Mouse (Mus musculus): ENCODE measurements around the gene B4galt1. TPM values are rescaled to one million over a fixed set of nuclear protein-coding genes. Genes with fewer than 3 reads are reported as not detected.

Gene B4galt1
- polyA plus RNA-seq, 1 experiment from 2014 or later: 68.3 TPM

- Histone ChIP-seq H3K4me2 (ENCODE audit: low read depth, low read length) (no peak overlapping the region), H3K9me3 (ENCODE audit: control insufficient read depth, low read length) (no peaks in the 10 kb centered on the region), H3K4me3 (ENCODE audit: low read depth, low read length) (no peak overlapping the region), H3K9ac (ENCODE audit: low read depth, low read length) (no peak overlapping the region), H3K27me3 (replicated peaks; ENCODE audit: control insufficient read depth, insufficient read depth, low read length) (no peaks in the 10 kb centered on the region), H3K4me1 (ENCODE audit: control insufficient read depth, insufficient read depth, low read length) (no peaks in the 10 kb centered on the region), H3K36me3 (ENCODE audit: control insufficient read depth, insufficient read depth, low read length) (no peaks in the 10 kb centered on the region), H3K27ac (replicated peaks; ENCODE audit: low read depth, low read length) (no peak overlapping the region)
- DNase-seq (ENCODE audit: low spot score) (no peak), ATAC-seq (ENCODE audit: low read depth) (no peak)
- 98% methylated on average over 3 of the region's 3 CpGs for WGBS
Measured at GRCm38 (mm10) chr4:40863340-40863739, 9.5 kb upstream of the B4galt1 start.

DNA sequence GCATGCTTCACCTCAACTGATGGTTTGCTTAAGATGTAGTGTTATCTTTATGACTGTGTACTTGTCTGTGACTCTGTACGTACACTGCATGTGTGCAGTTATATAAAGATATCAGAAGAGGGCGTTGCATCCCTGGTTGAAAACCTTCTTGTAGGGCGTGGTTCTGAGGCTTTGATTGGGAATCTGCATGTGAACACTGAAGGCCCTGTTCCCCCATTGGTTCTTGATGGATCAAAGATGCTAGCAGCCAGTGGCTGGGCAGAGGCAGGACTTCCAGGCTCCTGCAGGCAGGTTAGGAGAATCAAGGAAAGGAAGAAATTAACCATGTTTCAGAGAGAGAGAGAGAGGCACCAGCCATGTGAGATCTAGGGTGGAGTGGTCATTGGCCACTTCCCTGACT lies 7.3 kb upstream of the B4galt1 start:
- DNase-seq (ENCODE audit: low spot score): no peak
- Histone ChIP-seq H3K36me3 (ENCODE audit: control insufficient read depth, insufficient read depth, low read length) (no peaks in the 10 kb centered on the region), H3K4me2 (ENCODE audit: low read depth, low read length) (no peak overlapping the region), H3K4me3 (ENCODE audit: low read depth, low read length) (no peak overlapping the region), H3K9ac (ENCODE audit: low read depth, low read length) (no peak overlapping the region), H3K27me3 (replicated peaks; ENCODE audit: control insufficient read depth, insufficient read depth, low read length) (no peaks in the 10 kb centered on the region), H3K4me1 (ENCODE audit: control insufficient read depth, insufficient read depth, low read length) (no peaks in the 10 kb centered on the region), H3K27ac (replicated peaks; ENCODE audit: low read depth, low read length) (no peak overlapping the region), H3K9me3 (ENCODE audit: control insufficient read depth, low read length) (no peaks in the 10 kb centered on the region)
- ATAC-seq (ENCODE audit: low read depth): no peak
- 80% methylated on average over 3 of the region's 3 CpGs for WGBS

DNA sequence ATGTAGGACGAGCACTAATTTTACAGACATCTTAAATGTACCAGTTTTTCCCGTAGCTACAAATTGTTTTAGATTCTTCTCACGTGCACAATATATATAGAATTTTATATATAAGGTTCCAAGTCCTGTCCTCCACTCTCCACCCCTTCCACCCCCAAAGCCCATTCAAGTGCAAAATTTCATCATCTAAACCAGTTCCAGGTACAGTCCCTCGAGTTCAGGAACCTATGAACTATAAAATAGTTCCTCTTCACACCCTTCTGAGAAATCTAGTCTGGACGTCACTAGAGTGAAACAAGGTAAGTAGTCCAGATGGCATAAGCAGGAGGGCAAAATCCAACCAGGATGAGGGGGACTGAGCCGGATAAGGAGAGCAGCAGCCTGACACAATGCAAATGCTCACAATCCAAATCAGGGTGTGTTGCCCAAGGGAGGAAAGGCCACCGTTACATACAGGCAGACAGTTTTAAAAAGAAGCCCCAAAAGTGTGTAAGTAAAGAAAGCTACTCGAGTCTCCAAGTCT lies 4.1 kb upstream of the B4galt1 start:
- Histone ChIP-seq H3K4me1 (ENCODE audit: control insufficient read depth, insufficient read depth, low read length) (0 out of 2 replicates have a peak, but pooled peaks cover 2% of the 10 kb centered on the region), H3K36me3 (ENCODE audit: control insufficient read depth, insufficient read depth, low read length) (no peaks in the 10 kb centered on the region), H3K9me3 (ENCODE audit: control insufficient read depth, low read length) (no peaks in the 10 kb centered on the region), H3K27ac (replicated peaks; ENCODE audit: low read depth, low read length) (no peak overlapping the region), H3K4me2 (ENCODE audit: low read depth, low read length) (no peak overlapping the region), H3K27me3 (replicated peaks; ENCODE audit: control insufficient read depth, insufficient read depth, low read length) (no peaks in the 10 kb centered on the region), H3K9ac (ENCODE audit: low read depth, low read length) (no peak overlapping the region), H3K4me3 (ENCODE audit: low read depth, low read length) (no peak overlapping the region)
- DNase-seq (ENCODE audit: low spot score): no peak
- 74% methylated on average over 8 of the region's 8 CpGs for WGBS
- ATAC-seq (ENCODE audit: low read depth): no peak

DNA sequence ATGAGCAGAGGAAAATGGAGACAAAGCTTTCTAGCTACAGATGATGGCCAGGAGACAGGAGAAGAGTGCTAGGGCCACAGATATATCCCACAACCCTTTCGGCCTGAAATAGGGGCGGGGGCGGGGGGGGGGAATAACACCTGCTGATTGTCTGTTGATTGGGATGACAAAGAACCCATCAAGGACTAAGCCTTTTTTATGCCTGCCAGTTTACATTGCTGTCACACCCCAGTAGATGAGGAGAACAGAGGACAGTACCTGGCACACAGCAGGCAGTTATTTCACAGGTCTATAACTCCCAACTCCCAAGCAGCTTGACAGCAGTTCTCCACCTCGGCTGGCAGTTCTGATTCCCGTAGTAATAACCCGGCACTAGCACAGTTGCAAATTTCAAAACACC lies 2.8 kb upstream of the B4galt1 start:
- H3K27ac ChIP-seq (replicated peaks; ENCODE audit: low read depth, low read length): no peak overlapping the region
- no peaks in the 10 kb centered on the region for H3K36me3 ChIP-seq (ENCODE audit: control insufficient read depth, insufficient read depth, low read length)
- 61% methylated on average over 6 of the region's 6 CpGs for WGBS
- H3K4me1 ChIP-seq (ENCODE audit: control insufficient read depth, insufficient read depth, low read length): peaks cover 13% of the 10 kb centered on the region
- no peak for ATAC-seq (ENCODE audit: low read depth)
- H3K27me3 ChIP-seq (replicated peaks; ENCODE audit: control insufficient read depth, insufficient read depth, low read length): no peaks in the 10 kb centered on the region
- no peak overlapping the region for H3K9ac ChIP-seq (ENCODE audit: low read depth, low read length)
- no peak overlapping the region for H3K4me3 ChIP-seq (ENCODE audit: low read depth, low read length)
- DNase-seq (ENCODE audit: low spot score): no peak
- H3K4me2 ChIP-seq (ENCODE audit: low read depth, low read length): no peak overlapping the region
- H3K9me3 ChIP-seq (ENCODE audit: control insufficient read depth, low read length): no peaks in the 10 kb centered on the region

DNA sequence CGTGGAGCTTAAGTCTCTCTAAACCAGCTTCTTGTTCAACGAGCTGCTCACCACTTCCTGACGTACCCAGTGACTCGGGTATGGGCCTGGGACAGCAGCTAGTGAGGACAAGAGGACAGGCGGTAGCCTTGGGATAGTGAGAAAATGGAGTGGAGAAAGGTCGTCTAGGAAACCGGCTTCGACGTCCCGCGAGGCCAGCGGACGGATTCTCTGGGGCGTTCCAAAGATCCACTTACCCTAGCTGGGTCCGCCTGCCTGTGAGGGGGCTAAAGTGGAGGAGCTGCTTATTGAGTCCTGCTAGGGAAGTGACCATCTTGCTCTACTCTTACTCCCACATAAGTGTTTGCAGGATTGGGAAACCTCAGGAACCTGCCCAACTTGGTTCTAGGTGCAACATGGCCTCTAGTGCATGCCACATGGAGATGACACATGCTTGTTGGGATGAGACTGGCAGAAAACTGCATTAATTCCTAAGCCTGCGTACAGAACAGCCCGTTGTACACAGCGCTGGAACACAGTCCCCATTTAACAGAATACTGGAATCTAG lies 655 bp upstream of the B4galt1 start:
- DNase-seq (ENCODE audit: low spot score): no peak
- Histone ChIP-seq H3K4me3 (ENCODE audit: low read depth, low read length) (peak overlapping the region; percentile 90), H3K27me3 (replicated peaks; ENCODE audit: control insufficient read depth, insufficient read depth, low read length) (no peaks in the 10 kb centered on the region), H3K27ac (replicated peaks; ENCODE audit: low read depth, low read length) (peak overlapping the region; percentile 81), H3K4me2 (ENCODE audit: low read depth, low read length) (peak overlapping the region; percentile 86), H3K9ac (ENCODE audit: low read depth, low read length) (peak overlapping the region; percentile 66), H3K36me3 (ENCODE audit: control insufficient read depth, insufficient read depth, low read length) (no peaks in the 10 kb centered on the region), H3K9me3 (ENCODE audit: control insufficient read depth, low read length) (no peaks in the 10 kb centered on the region), H3K4me1 (ENCODE audit: control insufficient read depth, insufficient read depth, low read length) (peaks cover 28% of the 10 kb centered on the region)
- ATAC-seq (ENCODE audit: low read depth): no peak
- WGBS: 14% methylated on average over 18 of the region's 18 CpGs

DNA sequence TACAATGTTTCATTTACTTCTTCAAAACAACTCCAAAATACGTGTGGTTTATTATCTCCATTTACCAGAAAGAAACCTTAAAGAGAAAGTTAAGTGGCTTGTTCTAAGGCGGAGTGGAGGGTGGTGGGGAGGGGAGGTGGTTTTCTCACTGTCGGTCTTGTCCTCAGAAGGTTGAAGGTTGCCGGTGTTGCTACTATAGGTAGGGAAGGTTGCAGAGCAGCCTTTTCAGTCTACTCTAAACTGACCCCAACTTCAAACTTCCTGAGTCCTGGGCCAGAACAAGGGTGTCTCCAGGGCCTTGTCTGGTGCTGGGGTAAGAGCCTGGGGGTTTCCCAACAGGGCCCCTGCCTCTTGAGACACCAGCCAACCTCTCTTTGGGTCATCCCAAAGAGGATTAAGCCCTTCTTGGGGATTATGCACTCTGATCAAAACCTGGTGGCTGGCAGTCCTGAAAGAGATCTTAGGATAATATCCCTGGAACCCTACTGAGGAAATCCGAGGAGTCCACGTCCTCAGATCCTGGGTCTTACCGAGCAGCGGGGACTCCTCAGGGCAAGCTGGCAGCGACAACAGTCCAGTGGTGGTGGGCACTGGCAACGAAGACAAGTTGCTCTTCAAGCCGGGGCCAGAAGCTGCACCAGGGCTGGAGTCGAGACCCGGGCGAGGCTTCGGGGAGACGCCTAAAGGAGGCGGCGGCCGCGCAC lies 792 bp downstream of the B4galt1 start:
- no peak; the same call in 1 of the 2 replicates for ATAC-seq (ENCODE audit: low read depth)
- H3K4me2 ChIP-seq (ENCODE audit: low read depth, low read length): peak overlapping the region; percentile 86
- peak overlapping the region; percentile 94 for H3K27ac ChIP-seq (replicated peaks; ENCODE audit: low read depth, low read length)
- 1% methylated on average over 15 of the region's 20 CpGs for WGBS
- H3K4me3 ChIP-seq (ENCODE audit: low read depth, low read length): peak overlapping the region; percentile 90
- DNase-seq (ENCODE audit: low spot score): no peak
- no peaks in the 10 kb centered on the region for H3K27me3 ChIP-seq (replicated peaks; ENCODE audit: control insufficient read depth, insufficient read depth, low read length)
- H3K36me3 ChIP-seq (ENCODE audit: control insufficient read depth, insufficient read depth, low read length): no peaks in the 10 kb centered on the region
- peak overlapping the region; percentile 89 for H3K9ac ChIP-seq (ENCODE audit: low read depth, low read length)
- H3K4me1 ChIP-seq (ENCODE audit: control insufficient read depth, insufficient read depth, low read length): peaks cover 29% of the 10 kb centered on the region
- H3K9me3 ChIP-seq (ENCODE audit: control insufficient read depth, low read length): no peaks in the 10 kb centered on the region

- Histone ChIP-seq H3K4me1 (ENCODE audit: control insufficient read depth, insufficient read depth, low read length) (peaks cover 31% of the 10 kb centered on the region), H3K36me3 (ENCODE audit: control insufficient read depth, insufficient read depth, low read length) (no peaks in the 10 kb centered on the region), H3K9ac (ENCODE audit: low read depth, low read length) (peak overlapping the region; percentile 89), H3K4me2 (ENCODE audit: low read depth, low read length) (peak overlapping the region; percentile 86), H3K27ac (replicated peaks; ENCODE audit: low read depth, low read length) (peak overlapping the region; percentile 94), H3K9me3 (ENCODE audit: control insufficient read depth, low read length) (no peaks in the 10 kb centered on the region), H3K27me3 (replicated peaks; ENCODE audit: control insufficient read depth, insufficient read depth, low read length) (no peaks in the 10 kb centered on the region), H3K4me3 (ENCODE audit: low read depth, low read length) (peak overlapping the region; percentile 90)
- 15% methylated on average over 5 of the region's 5 CpGs for WGBS
- peak; percentile 42 for DNase-seq (ENCODE audit: low spot score)
- no peak for ATAC-seq (ENCODE audit: low read depth)
Measured at GRCm38 (mm10) chr4:40852249-40852781, 1.5 kb downstream of the B4galt1 start.

DNA sequence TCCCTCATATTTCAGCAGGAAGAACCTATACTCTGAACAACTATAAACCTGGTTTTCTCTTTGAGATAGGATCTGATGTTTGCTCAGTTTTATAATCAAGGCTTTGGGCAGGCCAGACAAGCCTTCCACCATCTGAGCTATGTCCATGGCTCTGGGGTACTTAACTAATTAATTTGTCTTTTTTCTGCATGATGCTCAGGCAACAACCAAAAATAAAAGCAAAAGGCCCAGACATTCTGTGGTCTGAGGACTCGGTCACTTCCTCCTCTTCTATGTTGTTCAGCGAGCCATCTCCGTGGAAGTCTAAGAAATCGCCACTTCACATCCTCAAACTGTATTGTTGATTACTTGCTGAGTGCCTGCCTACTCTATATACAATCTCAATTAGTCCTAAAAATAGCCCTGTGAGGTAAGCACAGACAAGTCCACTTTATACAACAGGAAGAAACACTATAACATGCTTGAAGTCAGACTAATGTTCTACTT lies 2.0 kb downstream of the B4galt1 start:
- Histone ChIP-seq H3K27ac (replicated peaks; ENCODE audit: low read depth, low read length) (peak overlapping the region; percentile 94), H3K36me3 (ENCODE audit: control insufficient read depth, insufficient read depth, low read length) (no peaks in the 10 kb centered on the region), H3K4me2 (ENCODE audit: low read depth, low read length) (peak overlapping the region; percentile 86), H3K9ac (ENCODE audit: low read depth, low read length) (peak overlapping the region; percentile 89), H3K4me3 (ENCODE audit: low read depth, low read length) (peak overlapping the region; percentile 90), H3K9me3 (ENCODE audit: control insufficient read depth, low read length) (no peaks in the 10 kb centered on the region), H3K27me3 (replicated peaks; ENCODE audit: control insufficient read depth, insufficient read depth, low read length) (no peaks in the 10 kb centered on the region), H3K4me1 (ENCODE audit: control insufficient read depth, insufficient read depth, low read length) (peaks cover 37% of the 10 kb centered on the region)
- 44% methylated on average over 4 of the region's 4 CpGs for WGBS
- ATAC-seq (ENCODE audit: low read depth): no peak
- no peak for DNase-seq (ENCODE audit: low spot score)
